Mouse (Mus musculus) ES-E14 (cell line): Measurements from ENCODE around the gene Spry1.

ENCODE experiments used
- CHD2 ChIP-seq: IDR thresholded peaks from 2 replicates; pipeline ENCODE4 v1.6.1; 2014; ENCODE audit warnings: mild to moderate bottlenecking, low read depth, low read length, inconsistent platforms
- HCFC1 ChIP-seq: IDR thresholded peaks from 2 replicates; pipeline ENCODE4 v1.6.1; 2012; ENCODE audit warnings: low read length, inconsistent platforms, borderline replicate concordance; ENCODE audit not compliant: insufficient read depth
- MAFK ChIP-seq: IDR thresholded peaks from 2 replicates; pipeline ENCODE4 v1.6.1; 2014; ENCODE audit warnings: mild to moderate bottlenecking, low read depth, low read length, inconsistent platforms; ENCODE audit not compliant: insufficient read depth
- ZC3H11A ChIP-seq: IDR thresholded peaks from 2 replicates; pipeline ENCODE4 v1.6.1; 2012; ENCODE audit warnings: low read depth, mild to moderate bottlenecking, inconsistent platforms, low read length, borderline replicate concordance
- ZNF384 ChIP-seq: IDR thresholded peaks from 2 replicates; pipeline ENCODE4 v1.6.1; 2012; ENCODE audit warnings: low read depth, low read length, inconsistent platforms

DNA sequence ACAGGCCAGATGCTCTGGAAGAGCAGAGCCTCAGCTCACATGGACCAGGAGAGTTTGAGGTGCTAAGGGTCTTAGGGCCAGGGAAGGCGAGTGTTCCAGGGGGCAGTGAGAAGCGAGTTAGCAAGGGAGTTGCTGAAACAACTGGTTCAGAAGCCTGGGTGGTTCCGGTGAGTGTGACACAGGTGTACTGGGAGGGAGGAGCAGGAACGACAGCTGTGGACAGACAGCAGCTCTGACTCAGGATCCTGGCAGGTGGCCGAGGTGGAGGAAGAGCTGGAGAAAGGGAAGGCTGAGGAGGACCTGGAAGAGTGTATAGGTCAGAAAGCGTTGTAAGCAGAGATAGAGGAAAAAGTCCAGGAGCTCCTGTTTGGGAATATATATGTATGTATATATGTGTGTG lies 9.5 kb downstream of the Spry1 start:
- TF ChIP-seq ZC3H11A (no peak), ZNF384 (no peak), MAFK (no peak), CHD2 (no peak), HCFC1 (no peak)
